Mouse (Mus musculus) erythroblast, embryonic 14.5 days (primary cell): ENCODE results near the gene Tmem265.

Source experiments
- GATA1 ChIP-seq: IDR thresholded peaks from 2 replicates; pipeline ENCODE4 v1.6.1; 2012; ENCODE audit warnings: low read length, inconsistent platforms, mixed read lengths
- TAL1 ChIP-seq: IDR thresholded peaks from 3 replicates; pipeline ENCODE4 v1.6.1; 2012; ENCODE audit warnings: low read length, inconsistent platforms, mixed read lengths

- TF ChIP-seq TAL1: no peak
- no peak for TF ChIP-seq GATA1
These were observed 48.8 kb upstream of the Tmem265 start for GRCm38 (mm10) chr7:127512231-127513015.
